Mouse (Mus musculus): ENCODE measurements around the gene Fbxo36.

DNA sequence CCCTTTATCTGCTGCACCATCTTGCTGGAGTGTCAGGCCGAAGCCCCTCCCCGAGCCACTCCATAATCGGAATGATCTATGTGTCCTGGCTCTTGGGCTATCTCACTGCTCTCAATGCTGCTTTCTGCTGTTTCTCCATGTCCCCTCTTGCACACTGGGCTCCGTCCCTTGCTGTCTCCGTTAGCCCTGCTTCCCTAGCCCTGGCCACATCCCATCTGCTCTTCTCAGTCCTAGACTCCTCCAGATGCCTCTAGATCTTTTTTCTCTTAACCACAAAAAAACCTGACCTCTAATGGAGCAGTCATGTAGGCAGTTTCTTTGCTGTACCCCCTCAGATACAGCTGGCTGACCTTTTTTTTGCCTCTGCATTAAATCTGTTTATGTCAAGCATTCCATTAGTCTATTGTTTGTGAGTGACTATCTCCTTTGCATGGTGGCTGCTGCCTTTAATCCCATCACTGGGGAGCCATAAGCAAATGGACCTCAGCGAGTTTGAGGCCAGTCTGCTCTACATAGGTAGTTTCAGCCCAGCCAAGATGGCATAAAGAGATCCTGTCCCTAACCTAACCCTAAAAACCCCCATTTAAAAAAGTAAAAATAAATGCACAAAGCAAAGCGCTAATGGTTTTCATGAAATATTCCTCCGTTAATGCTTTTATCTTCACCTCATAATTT is 49.8 kb downstream of the Fbxo36 start:
- TF ChIP-seq POLR2A (IDR thresholded peaks at IDR 0.05; ENCODE audit: low read depth, low read length) (no peak), CTCF (IDR thresholded peaks at IDR 0.05; ENCODE audit: borderline replicate concordance, insufficient read depth, low read length) (no peak)
